Mouse (Mus musculus): ENCODE measurements around the gene Ppox.

GRCm38 (mm10) chr1:171283188-171284160, 2.5 kb upstream of the Ppox start:
- TF ChIP-seq CTCF (IDR thresholded peaks at IDR 0.05) (no peak), POLR2A (IDR thresholded peaks at IDR 0.05; ENCODE audit: insufficient read depth, low read depth, low read length) (no peak), EP300 (IDR thresholded peaks at IDR 0.05; ENCODE audit: insufficient read depth, low read depth, low read length) (no peak)

All from heart, adult 2 months (tissue).